Mouse (Mus musculus) liver (tissue): Measurements from ENCODE around the gene Madd.

ENCODE experiments used
- DNase-seq: peaks from one replicate; pipeline ENCODE4 v3.0.0-alpha.2; 2020; ENCODE audit warnings: mixed read lengths

The Madd gene

DNA sequence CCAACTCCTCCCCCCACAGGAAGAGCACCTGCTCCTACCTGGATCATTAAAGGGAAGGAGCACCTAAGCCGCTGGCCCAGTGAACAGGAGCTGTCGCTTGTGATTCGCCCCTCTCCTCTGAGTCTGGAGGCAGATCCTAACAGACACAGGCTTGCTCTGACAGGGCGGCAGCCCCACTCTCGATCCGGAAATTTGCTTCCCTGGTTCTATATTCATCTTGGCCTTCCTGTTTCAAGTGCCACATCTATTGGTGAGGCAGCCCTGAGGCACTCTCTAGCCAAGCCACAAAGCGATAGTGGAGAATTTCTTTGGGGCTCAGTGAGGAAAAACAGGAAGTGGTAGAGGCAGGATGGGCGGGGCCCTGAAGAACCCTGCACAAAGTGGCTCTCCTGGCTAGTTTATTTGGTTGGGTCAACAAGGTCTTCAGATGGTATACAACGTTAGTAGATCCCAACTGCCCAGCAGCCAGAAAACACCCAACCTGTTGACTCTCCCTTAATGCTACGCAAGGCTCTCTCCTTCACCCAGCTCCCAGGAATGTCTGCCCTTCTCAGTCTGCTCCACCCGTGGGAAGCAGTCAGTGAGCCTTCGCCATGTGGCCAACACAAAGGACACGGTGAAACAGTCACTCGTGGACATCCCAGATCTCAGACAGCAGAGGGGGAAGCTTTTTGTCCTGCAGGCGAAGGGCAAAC is at the start of gene Madd:
Madd (minus strand) TSS at position 127 of the 695 bp plus-strand sequence.
- peak; percentile 67 for DNase-seq

DNA sequence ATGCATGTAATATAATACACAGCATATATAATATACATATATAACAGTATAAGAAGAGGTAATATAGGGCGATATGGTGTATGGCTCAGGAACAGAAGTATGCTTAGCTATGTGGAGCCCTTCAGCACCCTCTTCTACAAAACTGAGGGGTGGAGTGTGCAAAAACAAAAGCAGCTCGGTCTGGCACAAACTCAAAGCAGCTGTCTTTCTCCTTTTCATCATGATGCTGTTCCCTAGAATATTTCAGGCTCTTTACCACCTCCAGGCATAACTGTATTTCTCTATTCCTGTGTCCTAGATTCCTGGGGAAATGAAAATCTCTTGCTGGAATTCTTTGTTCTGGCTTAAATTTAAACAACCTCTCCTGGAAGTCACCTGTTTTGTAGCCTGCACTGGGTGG is 46.1 kb upstream of the Madd start:
- DNase-seq = no peak

GRCm38 (mm10) chr2:91223614-91224013 is 40.0 kb upstream of the Madd start:
- no peak for DNase-seq

DNA sequence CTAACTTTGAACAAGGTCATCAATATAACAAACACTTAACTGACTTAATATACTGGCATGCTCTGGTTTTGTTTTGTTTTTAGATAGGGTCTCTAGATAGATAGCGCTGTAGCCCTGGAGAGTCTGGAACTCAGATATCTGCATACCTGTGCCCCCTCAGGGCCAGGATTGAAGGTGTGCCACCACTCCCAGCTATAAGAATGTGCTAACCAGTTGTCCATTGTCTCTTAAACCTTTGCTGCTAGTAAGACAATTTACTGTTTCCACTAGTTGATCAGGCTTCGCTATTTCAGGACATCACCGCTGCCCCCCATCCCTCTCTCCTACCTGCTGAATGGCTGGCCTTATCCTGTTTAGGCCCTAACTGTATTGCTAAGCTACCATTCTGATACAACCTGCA is 36.9 kb upstream of the Madd start:
- DNase-seq = no peak

DNA sequence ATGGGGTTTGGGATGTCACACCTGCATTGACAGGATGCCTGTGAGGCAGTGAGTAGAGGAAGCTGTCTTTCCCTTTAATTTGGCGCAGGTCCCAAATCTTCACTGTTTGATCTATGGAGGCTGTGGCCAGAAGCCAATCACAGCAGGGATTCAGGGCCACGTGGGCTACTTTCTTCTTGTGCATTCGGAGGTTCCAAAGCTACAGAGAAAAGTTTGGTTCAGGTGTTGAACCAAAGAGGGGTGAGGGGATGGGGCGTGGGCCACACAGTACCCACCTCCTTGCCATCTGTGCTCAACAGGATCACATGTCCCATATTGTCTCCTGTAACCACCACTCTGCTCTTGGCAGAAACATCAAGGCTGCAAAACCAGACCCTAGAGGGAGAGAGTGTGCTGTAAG is 33.4 kb upstream of the Madd start:
- no peak for DNase-seq

DNA sequence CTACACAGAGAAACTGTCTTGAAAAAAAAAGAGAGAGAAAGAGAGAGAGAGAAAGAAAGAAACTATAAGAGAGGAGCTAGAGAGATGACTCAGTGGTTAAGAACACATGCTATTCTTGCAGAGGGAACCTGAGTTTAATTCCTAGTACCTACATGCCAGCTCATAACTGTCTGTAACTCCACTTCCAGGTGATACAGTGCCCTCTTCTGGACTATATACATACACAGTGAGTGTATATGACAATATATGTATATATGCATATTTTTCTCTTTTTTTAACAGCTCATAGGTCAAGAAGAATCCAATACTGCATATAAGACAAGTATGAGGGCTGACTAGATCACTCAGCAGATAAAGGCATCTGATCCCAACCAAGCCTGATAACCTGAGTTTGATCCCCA is 29.7 kb upstream of the Madd start:
- no peak for DNase-seq

DNA sequence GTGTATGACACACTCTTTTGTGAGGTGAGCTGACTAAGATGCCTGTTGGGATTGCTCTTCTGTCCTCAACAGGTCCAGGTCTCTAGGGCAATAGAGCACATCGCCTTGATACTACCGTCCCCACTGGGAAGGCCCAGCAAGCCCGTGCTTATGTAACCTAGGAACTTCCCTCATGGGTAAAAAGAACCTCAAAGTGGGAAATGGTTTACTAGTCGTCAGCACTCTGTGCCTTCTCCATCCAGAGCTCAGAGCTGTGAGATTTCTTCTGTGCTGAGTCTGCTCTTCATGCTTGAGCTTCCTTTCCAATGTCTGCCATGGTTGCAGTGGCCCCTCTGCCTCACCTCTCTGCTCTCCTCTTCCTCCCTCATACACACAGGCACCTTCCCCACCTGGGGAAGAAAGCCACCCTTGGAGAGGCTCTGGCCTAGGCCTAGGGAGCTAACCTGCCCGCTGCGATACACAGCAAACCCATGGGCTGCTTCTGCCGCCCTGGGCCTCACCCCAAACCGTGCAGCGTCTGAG is 22.7 kb upstream of the Madd start:
- no peak for DNase-seq

DNA sequence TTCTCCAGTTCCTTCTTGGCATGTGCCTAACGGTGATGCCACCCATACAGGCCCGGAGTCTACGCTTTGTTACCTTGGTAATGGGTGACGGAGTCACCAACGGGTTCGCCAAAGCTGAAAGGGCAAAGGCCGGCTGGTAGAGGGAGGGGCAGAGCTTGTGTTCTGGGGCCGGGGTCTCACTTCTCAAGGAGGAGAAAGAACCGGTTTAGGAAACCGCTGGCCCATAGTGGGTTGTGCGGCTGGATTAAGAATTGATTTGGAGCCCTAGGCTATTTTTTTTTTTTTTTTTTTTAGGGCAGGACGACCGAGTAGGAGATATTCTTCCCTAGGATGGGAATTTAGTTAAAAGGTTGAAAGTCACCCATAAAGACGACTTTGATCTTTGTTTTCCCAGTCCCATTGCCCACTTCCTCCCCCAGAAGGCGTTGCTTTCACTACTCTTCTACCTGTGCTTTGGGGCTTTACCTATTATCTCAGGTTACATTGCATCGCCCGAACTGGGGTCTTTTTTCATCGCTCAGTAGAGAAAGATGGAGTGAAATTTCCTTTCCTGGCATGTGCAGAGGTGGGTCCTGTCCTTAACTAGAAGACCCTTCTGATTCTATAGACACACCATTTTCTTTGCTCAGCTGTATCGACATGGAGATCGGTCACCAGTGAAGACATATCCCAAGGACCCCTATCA is 19.5 kb upstream of the Madd start:
- DNase-seq = no peak

DNA sequence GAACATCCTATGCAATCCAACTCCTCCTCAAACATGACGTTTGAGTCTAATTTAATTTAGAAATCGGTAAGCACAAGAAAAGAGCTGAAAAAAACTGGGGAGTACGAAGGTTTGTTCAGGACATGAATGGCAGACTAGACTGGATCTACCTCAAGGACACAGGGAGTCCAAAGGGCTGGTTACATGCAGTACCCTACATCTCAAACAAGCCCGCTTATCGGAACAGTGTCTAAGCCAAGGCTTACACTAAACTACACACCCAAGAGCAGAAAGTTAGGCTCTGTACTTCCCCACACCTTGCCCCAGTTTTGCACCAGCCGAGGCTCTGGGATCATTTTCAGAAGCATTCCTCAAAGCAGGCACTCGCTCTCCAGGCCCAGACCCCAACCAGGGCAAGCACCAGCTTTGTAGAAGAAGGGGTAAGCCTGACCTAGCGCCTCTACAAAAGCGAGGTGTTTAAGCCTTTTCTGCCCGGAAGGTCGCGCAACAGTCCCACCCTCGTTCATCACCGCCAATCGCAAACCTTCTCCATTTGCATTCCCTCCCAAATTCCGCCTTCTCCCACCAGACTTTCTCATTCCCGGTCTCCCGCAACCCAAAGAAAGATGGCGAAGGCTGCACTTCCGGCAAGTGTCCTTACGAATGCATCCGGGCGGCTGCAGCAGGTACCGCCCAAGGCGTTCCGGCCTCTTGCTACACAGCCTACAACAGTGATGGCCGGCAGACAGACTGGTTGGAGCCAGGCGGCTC is 18.8 kb upstream of the Madd start, which contains the start of the genes Nr1h3 and Acp2:
Nr1h3 (minus strand) TSS at position 613 of the 750 bp plus-strand sequence.
Acp2 (plus strand) TSS at position 664 of the 750 bp plus-strand sequence.
- peak; percentile 90 for DNase-seq

DNA sequence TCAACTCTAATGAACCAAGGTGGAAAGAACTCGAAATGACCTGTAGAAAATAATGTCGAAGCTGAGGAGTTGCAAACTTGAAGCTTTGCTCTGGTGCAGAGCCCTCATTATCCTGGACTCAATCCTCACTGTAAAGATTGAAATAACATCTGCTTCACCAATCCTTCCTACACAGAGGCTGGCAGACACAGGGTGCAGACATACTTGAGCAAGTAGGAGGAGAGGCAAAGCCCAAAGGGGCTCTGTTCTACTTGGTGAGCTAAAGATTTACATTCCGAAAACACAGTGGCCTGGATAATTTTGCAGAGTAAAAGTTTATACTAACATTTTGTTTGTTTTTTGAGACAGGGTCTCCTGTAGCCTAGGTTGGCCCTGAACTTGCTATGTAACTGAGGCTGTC is 15.3 kb upstream of the Madd start:
- DNase-seq = no peak

- DNase-seq = no peak
Measured at GRCm38 (mm10) chr2:91196577-91197001, 13.0 kb upstream of the Madd start.

GRCm38 (mm10) chr2:91194624-91195332 is 11.1 kb upstream of the Madd start:
- peak; percentile 70 for DNase-seq

GRCm38 (mm10) chr2:91190501-91190900 is 6.9 kb upstream of the Madd start:
- DNase-seq = no peak

DNA sequence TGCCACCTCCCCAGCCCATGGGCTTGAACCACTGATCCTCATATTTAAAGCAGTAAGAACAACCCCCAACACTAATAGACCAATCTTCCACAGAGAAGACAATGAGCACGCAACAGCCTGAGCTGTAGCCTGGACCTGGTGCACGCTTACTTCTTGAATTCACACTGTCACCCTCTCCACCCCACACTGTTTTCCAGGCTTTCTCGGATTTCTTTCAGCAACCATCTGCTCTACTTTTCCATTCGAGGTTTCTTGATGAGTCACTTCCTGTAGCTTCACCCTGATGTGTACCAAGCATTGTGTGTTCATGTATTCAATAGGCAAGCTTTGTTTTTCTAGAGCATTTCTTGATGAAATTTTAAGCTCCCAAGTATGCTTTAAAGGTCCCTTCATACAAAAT is 3.8 kb upstream of the Madd start:
- DNase-seq = no peak

GRCm38 (mm10) chr2:91186208-91186607 is 2.6 kb upstream of the Madd start:
- no peak for DNase-seq

DNA sequence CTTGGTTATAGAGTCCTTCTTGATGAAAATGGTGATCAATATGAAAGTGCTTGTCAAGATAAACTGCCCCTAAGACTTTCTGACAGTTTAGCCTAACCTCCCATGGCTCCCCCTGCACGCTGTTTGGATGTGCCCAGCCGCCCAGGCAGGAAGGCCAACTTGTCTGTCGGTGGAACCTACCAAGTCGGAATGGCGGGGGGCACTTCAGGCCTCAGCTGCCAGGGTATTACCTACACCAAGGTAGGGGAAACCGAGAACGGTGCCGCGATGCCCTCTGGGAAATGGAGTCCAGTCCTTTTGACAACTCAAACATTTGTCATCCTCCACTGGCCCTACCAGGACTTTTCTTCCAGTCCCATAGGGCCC is 506 bp downstream of the Madd start:
- peak; percentile 98 for DNase-seq

- DNase-seq = peak; percentile 87
Measured at GRCm38 (mm10) chr2:91182405-91183147, 1.1 kb downstream of the Madd start.

DNA sequence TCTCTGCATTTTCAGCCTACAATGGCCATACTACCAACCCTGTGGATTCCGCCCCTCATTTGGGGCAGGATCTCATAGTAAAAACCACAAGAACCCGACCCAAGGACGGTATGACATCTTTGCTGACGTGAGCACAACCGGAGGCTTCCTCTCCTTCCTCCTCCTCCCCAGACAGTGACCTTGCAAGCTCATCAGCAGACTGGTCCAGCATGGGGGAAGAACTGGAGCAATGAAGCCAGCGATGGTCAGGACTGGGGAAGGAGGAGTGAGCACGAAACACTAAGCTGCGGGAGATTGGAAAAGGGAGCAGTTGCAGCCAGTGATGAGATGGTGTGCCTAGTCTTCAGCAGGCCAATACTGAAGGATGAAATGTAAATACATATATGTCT is 1.6 kb downstream of the Madd start:
- DNase-seq = no peak

DNA sequence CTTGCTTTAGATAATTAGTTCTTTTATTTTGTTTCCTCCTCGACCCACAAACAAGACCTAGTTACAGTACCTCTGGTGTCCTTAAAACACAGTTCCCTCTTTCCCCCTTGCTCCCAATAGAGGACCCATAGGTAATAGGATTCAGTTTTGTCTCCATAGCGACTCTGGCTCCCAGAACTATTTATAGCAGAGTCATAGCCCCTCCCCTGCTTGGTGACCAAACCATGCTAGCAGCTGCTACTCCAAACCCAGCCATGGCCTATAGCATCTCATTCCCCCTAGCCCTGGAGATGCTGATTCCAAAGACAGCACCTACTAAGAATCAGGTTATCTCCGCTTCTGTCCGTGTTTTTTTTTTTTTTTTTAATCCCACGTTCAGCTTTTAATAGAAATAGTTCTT is 2.9 kb downstream of the Madd start:
- no peak for DNase-seq

DNA sequence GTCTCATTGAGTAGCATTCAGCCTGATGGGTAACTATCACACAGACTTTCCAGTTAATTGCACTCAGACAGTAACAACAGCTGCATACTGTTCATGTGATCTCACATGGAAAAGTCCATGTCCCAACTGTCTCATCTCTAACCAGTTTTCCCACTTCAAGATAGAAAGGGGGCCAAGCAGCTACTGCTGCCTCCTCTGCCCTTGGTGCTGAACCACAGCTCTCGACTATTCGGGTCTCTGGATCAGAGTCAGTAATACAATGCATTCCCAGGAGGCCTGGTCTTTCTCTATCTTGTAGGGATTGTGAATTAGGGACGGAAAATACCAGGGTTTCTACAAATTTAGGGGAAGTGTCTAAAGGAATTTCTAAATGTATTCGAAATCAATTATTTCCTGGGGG is 3.8 kb downstream of the Madd start:
- no peak for DNase-seq

- DNase-seq = no peak
Measured at GRCm38 (mm10) chr2:91176234-91176633, 7.4 kb downstream of the Madd start.

GRCm38 (mm10) chr2:91175490-91175889 is 8.1 kb downstream of the Madd start:
- no peak for DNase-seq
